Mouse (Mus musculus): ENCODE results near the gene Arhgap25.
"Not testable (repeated sequence)": the region's sequence is repeated elsewhere in the genome, so short reads cannot be mapped to it uniquely, and the experiment has no call there.

Arhgap25 gene

DNA sequence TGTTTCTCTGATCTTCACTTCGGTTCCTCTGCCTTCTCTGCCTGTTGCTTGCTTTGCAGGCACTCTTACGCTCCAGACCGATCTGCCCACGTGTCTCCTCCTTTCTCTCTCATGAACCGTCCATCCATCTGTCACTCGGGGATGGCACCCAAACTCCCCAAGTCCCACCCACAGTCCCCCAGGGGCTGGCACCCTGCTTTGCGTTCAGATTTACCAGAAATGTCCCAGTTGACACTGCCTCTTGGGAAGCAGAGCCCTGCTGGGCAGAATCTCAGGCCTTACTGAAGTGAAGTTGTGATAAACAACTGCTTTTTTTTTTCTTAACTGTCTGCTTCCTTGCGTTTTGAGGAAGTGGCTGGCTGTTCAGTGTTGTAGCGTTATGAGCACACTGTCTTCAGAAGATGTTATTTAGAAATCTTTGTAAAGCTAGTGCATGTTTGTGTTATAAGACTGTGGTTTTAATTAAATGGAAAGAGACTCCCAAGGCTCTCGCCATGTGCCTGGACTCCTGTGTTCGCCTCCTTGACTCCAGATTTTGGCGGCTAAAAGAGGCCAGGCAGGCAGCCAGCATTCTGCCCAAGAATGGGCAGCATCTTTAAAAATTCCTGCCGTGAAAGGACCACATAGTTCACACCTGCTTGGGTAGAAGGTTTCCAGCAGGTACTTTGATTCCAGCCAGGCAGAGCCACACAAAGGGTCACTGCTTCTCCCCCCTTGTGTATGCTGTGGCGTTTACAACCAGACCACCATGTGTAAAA lies at the start of gene Arhgap25:
Arhgap25 (minus strand) TSS at position 307 of the 758 bp plus-strand sequence.
- no peak for DNase-seq

DNA sequence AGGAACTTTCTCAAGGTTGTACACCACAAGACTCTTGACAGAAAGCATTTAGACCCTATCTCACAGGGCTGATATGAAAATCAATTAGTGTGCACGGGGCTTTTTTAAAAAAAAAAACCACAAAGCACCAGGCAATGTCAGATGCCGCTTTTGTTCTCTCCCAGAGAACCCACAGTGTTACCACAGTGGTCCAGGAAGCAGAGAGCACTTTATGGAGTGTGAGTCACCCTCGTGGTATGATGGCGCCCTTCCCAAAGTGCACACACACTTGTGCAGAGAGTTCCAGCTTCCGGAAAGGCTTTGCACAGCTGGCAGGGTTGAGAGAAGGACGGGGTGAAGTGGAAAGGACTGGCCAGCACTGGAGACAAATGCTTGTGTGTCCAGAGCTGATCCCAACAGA lies 49.4 kb upstream of the Arhgap25 start:
- DNase-seq: peak; percentile 29 to 58

DNA sequence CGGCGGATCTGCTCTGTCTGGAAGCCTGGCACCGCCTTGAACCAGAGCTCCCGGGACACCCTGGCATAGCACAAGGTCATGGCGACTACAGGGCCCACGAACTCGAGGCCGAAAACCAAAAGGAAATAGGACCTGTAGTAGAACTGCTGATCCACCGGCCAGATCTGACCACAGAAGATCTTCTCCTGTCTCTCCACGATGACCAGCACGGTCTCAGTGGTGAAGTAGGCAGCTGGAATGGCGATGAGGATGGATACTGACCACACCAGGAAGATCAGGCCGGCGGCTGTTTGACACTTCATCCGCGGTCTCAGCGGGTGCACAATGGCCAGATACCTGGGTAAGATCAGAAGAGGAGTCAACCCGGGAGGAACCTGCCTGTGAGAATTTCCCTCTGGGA lies 48.5 kb upstream of the Arhgap25 start:
- DNase-seq: no peak

GRCm38 (mm10) chr6:87581071-87581470 lies 48.0 kb upstream of the Arhgap25 start:
- no peak for DNase-seq

DNA sequence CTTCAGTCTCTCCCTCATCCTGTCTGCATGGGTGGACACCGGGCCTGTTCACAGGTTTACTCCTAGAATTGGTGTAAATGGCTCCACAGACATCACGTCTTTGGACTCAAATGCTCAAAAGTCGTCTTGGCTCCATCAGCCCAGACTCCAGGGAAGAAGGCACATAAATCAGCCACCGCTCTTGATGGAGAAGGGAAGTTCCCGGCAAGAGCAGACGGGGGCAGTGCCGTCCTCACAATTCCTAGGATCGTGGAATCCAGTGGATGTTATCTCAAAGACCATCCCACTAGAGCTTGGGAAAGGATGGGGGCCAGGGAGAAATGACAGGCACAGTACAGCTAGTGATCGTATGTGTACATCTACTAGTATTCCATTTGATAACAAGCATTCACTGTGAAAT lies 45.2 kb upstream of the Arhgap25 start:
- DNase-seq: peak; percentile 55 to 62

GRCm38 (mm10) chr6:87576648-87577330 lies 43.7 kb upstream of the Arhgap25 start:
- no peak for DNase-seq

DNA sequence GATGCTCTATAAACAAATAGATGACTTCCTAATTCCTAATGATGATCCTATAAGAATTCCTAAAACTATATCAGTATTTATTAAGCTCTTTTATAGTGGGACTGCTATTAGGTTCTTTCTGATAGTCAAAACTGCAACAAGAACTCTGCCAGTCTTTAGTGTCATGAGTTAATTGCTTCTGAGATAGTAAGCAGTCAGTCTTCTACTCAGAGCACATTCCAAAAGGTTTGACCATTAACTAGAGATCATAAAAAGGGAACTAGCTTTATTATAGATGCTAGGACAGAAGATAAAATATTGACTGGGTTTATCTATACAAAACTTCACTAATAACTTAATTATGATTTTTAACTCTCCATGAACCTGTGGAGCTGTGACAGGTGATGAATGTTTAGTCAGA lies 38.8 kb upstream of the Arhgap25 start:
- DNase-seq: not testable (repeated sequence)

DNA sequence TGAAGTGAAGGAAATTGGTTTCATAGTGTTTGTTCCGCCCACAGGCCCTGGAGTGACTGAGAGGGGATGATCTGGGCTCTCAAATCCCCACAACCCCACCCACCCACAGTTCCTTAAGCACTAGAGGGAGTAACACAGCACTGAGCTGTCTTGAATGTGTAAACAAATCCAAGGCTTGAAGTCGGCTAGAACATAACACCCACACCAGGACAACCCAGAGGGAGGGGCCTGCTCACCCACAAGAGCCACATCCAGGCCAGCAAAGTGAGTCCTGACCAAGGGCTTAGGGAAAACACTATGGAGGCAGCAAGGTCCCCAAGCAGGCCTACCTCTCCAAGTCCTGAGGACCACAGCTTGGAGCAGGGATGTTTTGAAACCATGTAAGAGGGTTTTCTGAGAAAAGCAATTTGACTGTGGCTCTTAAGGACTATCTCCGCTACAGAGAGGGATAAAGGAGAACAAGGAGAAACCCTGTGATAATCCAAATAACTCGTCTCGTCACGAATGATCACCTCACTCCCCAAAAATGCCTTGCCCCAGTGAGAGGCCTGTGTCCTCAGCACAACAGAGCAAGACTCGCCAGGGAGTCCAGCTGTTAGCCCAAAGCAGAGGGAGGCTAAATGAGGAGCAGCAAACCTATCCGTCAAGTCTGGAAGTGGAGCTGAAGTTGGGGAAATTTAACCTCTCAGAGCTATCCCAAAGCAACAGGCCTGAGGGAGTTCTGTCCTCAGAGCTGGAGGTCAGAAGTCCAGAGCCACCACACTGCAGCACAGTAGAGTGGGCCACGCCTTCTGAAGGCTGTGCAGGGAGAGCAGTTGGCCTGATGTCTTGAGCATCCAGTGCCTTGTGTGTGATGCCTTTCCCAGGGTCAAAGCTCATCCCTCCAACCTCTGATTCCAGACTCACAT lies 34.9 kb upstream of the Arhgap25 start:
- DNase-seq: no peak

GRCm38 (mm10) chr6:87565166-87565565 lies 32.1 kb upstream of the Arhgap25 start:
- no peak for DNase-seq

DNA sequence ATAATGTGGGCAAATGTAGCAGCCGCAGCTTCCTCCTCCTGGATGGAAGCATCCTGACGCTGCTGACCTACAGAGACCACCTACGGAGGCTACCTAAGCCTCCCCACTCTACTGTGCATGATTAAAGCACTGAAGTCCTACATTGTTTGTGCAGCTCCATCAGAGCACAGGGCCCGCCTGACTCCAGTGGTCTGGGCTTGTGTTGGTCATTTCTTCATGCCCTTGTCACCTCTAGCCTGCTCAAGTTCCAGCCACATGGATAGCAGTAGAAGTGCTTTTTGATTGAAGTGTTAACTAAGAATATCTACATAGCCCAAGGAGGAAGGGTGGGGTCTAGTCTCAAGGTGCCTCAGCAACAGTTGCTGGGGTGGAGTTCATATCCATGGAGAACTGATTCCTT lies 31.3 kb upstream of the Arhgap25 start:
- no peak for DNase-seq

- no peak for DNase-seq
These were observed 20.7 kb upstream of the Arhgap25 start for GRCm38 (mm10) chr6:87553724-87554123.

- DNase-seq: no peak
These were observed 19.2 kb upstream of the Arhgap25 start for GRCm38 (mm10) chr6:87552054-87552807.

- no peak for DNase-seq
These were observed 14.8 kb upstream of the Arhgap25 start for GRCm38 (mm10) chr6:87547836-87548235.

DNA sequence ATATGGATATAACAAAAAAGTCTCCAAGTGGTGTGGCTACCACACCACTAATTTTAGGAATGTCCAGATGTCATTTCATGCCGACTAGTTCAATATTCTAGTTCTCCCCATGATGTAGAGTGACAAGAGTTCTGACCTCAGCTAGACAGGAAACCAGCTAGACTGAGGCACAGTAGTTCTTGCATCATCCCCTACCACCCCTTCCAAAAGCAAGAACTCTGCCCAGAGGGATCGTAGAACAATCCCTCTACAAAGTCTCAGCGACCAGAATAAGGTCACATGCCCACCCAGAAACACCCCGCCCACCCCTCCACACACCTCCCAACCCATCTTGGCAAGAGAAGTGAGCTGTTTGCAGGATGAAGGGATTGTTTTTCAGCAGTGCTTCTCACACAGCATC lies 14.4 kb upstream of the Arhgap25 start:
- DNase-seq: no peak

GRCm38 (mm10) chr6:87545331-87546217 lies 12.5 kb upstream of the Arhgap25 start:
- peak; percentile 39 to 55 for DNase-seq

DNA sequence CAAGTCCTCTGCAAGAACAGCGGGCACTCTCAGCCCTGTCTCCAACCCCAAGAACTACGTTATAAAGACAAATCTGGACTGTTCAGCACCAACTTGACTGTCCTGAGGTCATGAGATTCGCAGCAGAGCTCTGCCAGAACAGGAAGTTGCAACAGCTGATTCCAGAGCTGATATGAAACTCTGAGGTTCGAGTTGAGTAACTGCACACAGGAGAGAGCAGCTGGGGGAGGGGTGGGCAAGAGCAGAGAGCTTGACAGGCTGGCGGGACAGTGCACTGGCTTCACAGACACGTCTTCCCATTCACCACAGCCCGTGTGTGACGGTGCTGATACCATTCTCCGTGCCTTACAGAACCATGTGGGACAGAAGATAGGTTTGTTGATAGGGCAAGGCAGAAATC lies 9.0 kb upstream of the Arhgap25 start:
- peak; percentile 49 to 67 for DNase-seq

DNA sequence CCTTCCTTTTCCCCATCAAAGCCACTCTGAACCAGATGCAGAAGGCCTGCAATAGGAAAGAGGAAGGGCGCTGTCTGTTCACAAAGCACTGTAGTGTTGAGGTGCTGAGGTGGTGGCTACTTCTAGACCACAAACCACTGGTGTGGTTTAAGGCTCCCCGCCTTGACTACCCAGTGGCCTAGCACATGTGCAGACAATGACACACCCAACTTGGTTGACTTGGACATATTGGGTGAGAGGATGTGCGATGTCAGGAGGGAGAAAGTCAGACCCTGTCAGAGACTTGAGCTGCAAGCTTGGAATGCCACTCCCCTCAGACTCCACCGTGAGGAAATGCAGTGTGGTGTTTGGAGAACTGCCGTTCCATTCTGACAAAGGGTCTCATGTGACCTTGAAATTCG lies 8.1 kb upstream of the Arhgap25 start:
- no peak for DNase-seq

DNA sequence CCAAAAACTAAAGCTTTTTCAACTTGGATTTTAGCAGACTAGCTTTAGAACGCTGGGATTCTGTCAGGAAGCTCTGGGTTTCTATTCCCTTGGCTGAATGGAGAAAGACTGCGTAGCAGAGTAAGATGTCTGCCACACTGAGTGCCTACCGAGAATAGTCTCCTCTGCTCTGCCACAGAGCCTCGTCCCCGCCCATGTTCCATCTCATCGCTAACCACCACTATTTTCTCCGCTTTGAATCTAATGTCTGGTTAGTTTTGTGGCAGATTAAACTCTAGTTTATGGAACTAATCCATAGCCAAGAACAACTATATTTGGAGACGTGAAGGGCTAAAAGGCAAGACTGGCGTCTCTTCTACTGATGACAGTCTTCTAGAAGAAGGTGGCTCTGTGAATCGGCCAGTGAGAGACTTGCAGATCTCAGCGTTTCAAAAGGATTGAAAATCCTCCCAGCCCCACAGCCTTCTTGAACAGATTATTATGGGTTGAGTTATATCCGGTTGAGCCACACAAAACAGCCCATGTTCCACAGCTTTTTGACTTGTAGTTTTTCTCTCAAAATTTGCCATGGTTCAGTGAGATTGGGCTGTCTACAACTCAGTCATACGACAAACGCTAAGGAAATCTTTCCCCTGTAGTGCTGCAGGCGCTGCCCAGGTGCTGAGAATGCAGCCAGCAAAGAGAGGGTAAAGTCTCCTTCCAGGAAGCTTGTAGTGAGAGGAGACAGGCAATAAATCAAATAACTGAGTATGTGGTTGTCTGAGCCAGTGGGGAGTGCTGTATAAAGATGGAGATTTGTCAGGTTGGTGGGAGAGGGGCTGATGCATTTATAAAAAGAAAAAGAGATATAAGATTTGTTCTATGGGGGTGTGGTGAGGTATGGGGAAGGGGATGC lies 5.6 kb upstream of the Arhgap25 start:
- peak; percentile 17 to 41 for DNase-seq

GRCm38 (mm10) chr6:87537678-87538077 lies 4.6 kb upstream of the Arhgap25 start:
- no peak for DNase-seq

DNA sequence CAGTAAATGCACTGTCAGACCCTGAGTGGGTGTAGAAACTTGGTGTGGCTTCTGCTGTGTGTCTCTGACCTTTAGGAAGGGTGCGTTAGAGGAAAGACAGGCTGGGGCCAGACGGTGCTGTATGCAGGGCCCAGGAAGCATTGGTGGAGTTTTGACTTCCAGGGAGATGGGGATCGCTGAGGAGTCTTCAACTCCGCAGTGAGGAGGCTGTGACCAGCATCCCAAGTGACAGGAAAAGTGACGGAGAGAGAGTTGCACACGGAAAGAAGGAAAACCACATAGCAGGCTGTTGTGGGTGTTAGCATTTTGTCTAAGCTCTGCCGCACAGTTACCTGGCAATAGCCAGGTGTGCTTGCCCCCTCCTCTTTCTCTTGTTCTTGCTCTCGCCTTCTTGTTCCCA lies 3.2 kb upstream of the Arhgap25 start:
- DNase-seq: no peak
